Mouse (Mus musculus): ENCODE data around the gene Prr13. TPM values are rescaled to one million over a fixed set of nuclear protein-coding genes. Genes with fewer than 3 reads are reported as not detected.
A peak's percentile ranks its signal among the peaks of the same experiment; 100 is the strongest.

The Prr13 gene
- total RNA-seq, 1 experiment: 26.3 TPM

GRCm38 (mm10) chr15:102417524-102417923 is 41.3 kb upstream of the Prr13 start:
- Histone ChIP-seq H3K9ac (ENCODE audit: insufficient read depth, low read depth, low read length, poor library complexity, severe bottlenecking) (no peak overlapping the region; the same call in 1 of the 2 replicates), H3K9me3 (ENCODE audit: control insufficient read depth, insufficient read depth, low read depth, low read length) (no peaks in the 10 kb centered on the region), H3K27ac (ENCODE audit: insufficient read depth, low read depth, low read length, poor library complexity, severe bottlenecking) (no peak overlapping the region), H3K4me1 (ENCODE audit: control insufficient read depth in 2 of 2, insufficient read depth in 2 of 2, low read length in 2 of 2, poor library complexity in 1 of 2) (peaks cover 0 to 6% of the 10 kb centered on the region in 2 experiments; a peak in 1 of 4 replicates), H3K36me3 (ENCODE audit: control insufficient read depth, insufficient read depth, low read length, poor library complexity, severe bottlenecking) (peaks cover 2% of the 10 kb centered on the region; the same call in 1 of the 2 replicates), H3K4me3 (ENCODE audit: insufficient read depth in 1 of 2, low read depth in 1 of 2, low read length in 2 of 2, poor library complexity in 1 of 2, severe bottlenecking in 1 of 2) (no peak overlapping the region)
- TF ChIP-seq HCFC1 (IDR thresholded peaks at IDR 0.05; ENCODE audit: borderline replicate concordance, insufficient read depth, low read length) (no peak), ZC3H11A (IDR thresholded peaks at IDR 0.05; ENCODE audit: borderline replicate concordance, low read depth, low read length) (no peak), MAFK (IDR thresholded peaks at IDR 0.05; ENCODE audit: insufficient read depth, low read depth, low read length) (no peak), CHD2 (IDR thresholded peaks at IDR 0.05; ENCODE audit: low read depth, low read length) (no peak), ZNF384 (IDR thresholded peaks at IDR 0.05; ENCODE audit: low read depth, low read length) (no peak)
- DNase-seq (ENCODE audit: low read depth, low spot score): no peak
- in situ Hi-C loops (cut with MboI; ENCODE audit: low sequenced_read_pairs in 2 of 2, unreplicated experiment in 2 of 2): no loop called here

DNA sequence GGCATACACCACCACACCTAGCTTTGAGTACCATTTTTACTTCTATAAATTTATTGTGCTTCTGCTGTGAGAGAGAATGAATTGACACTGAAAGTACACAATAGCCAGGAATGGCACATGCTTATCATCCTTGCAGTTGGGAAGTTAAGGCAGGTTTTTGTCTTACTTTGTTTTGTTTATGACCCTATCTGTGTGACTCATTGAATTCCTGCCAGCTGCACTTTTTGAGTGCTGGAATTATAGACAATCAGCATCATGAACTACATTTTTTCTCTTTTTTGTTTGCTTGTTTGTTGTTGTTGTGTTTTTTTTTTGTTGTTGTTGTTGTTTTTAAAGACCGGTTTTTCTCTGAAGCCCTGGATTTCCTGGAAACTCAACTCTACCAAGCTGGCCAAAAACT is 37.8 kb upstream of the Prr13 start:
- H3K27ac ChIP-seq (ENCODE audit: insufficient read depth, low read depth, low read length, poor library complexity, severe bottlenecking): no peak overlapping the region
- TF ChIP-seq MAFK (IDR thresholded peaks at IDR 0.05; ENCODE audit: insufficient read depth, low read depth, low read length): no peak
- TF ChIP-seq HCFC1 (IDR thresholded peaks at IDR 0.05; ENCODE audit: borderline replicate concordance, insufficient read depth, low read length): no peak
- no peak for TF ChIP-seq CHD2 (IDR thresholded peaks at IDR 0.05; ENCODE audit: low read depth, low read length)
- no peak for TF ChIP-seq ZNF384 (IDR thresholded peaks at IDR 0.05; ENCODE audit: low read depth, low read length)
- TF ChIP-seq ZC3H11A (IDR thresholded peaks at IDR 0.05; ENCODE audit: borderline replicate concordance, low read depth, low read length): no peak
- peaks cover 4% of the 10 kb centered on the region for H3K36me3 ChIP-seq (ENCODE audit: control insufficient read depth, insufficient read depth, low read length, poor library complexity, severe bottlenecking)
- no peak for DNase-seq (ENCODE audit: low read depth, low spot score)
- H3K4me1 ChIP-seq (ENCODE audit: control insufficient read depth in 2 of 2, insufficient read depth in 2 of 2, low read length in 2 of 2, poor library complexity in 1 of 2): no peaks in the 10 kb centered on the region; a peak in 1 of 4 replicates
- H3K9me3 ChIP-seq (ENCODE audit: control insufficient read depth, insufficient read depth, low read depth, low read length): no peaks in the 10 kb centered on the region
- H3K4me3 ChIP-seq (ENCODE audit: insufficient read depth in 1 of 2, low read depth in 1 of 2, low read length in 2 of 2, poor library complexity in 1 of 2, severe bottlenecking in 1 of 2): no peak overlapping the region
- in situ Hi-C loops (cut with MboI; ENCODE audit: low sequenced_read_pairs in 2 of 2, unreplicated experiment in 2 of 2): no loop called here
- no peak overlapping the region for H3K9ac ChIP-seq (ENCODE audit: insufficient read depth, low read depth, low read length, poor library complexity, severe bottlenecking)

GRCm38 (mm10) chr15:102421437-102421836 is 37.4 kb upstream of the Prr13 start:
- DNase-seq (ENCODE audit: low read depth, low spot score): no peak
- in situ Hi-C loops (cut with MboI; ENCODE audit: low sequenced_read_pairs in 2 of 2, unreplicated experiment in 2 of 2): no loop called here

DNA sequence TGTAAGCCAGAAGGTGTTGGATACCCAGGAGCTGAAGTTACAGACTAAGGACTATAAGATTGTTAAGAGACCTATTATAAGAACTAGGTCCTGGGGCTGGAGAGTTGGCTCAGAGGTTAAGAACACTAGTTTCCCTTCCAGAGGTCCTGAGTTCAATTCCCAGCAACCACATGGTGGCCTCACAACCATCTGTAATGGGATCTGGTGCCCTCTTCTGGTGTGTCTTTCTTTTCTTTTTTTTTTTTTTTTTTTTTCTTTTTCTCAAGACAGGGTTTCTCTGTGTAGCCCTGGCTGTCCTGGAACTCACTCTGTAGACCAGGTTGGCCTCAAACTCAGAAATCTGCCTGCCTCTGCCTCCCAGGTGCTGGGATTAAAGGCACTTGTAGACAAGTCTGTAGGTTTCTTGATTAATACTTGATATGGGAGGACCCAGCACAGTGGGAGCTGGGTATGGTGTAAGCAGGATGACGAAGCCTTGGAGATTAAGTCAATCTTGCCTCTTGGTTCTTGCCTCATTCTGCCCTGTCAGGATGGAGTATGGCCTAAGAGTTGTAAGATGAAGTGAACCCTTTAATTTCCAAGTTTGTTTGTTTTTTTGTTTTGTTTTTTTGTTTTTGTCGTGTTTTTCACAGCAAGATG is 35.1 kb upstream of the Prr13 start:
- no peaks in the 10 kb centered on the region for H3K9me3 ChIP-seq (ENCODE audit: control insufficient read depth, insufficient read depth, low read depth, low read length)
- no peak overlapping the region for H3K27ac ChIP-seq (ENCODE audit: insufficient read depth, low read depth, low read length, poor library complexity, severe bottlenecking)
- no peak overlapping the region for H3K9ac ChIP-seq (ENCODE audit: insufficient read depth, low read depth, low read length, poor library complexity, severe bottlenecking)
- H3K4me1 ChIP-seq (ENCODE audit: control insufficient read depth in 2 of 2, insufficient read depth in 2 of 2, low read length in 2 of 2, poor library complexity in 1 of 2): no peaks in the 10 kb centered on the region; a peak in 1 of 4 replicates
- in situ Hi-C loops (cut with MboI; ENCODE audit: low sequenced_read_pairs in 2 of 2, unreplicated experiment in 2 of 2): no loop called here
- no peak for TF ChIP-seq ZC3H11A (IDR thresholded peaks at IDR 0.05; ENCODE audit: borderline replicate concordance, low read depth, low read length)
- TF ChIP-seq HCFC1 (IDR thresholded peaks at IDR 0.05; ENCODE audit: borderline replicate concordance, insufficient read depth, low read length): no peak
- TF ChIP-seq ZNF384 (IDR thresholded peaks at IDR 0.05; ENCODE audit: low read depth, low read length): no peak
- TF ChIP-seq CHD2 (IDR thresholded peaks at IDR 0.05; ENCODE audit: low read depth, low read length): no peak
- TF ChIP-seq MAFK (IDR thresholded peaks at IDR 0.05; ENCODE audit: insufficient read depth, low read depth, low read length): no peak
- no peak for DNase-seq (ENCODE audit: low read depth, low spot score)
- H3K36me3 ChIP-seq (ENCODE audit: control insufficient read depth, insufficient read depth, low read length, poor library complexity, severe bottlenecking): peaks cover 4% of the 10 kb centered on the region
- no peak overlapping the region for H3K4me3 ChIP-seq (ENCODE audit: insufficient read depth in 1 of 2, low read depth in 1 of 2, low read length in 2 of 2, poor library complexity in 1 of 2, severe bottlenecking in 1 of 2)

More at GRCm38 (mm10) chr15:102421437-102421836, 37.4 kb upstream of the Prr13 start:
- Histone ChIP-seq H3K27ac (ENCODE audit: insufficient read depth, low read depth, low read length, poor library complexity, severe bottlenecking) (no peak overlapping the region), H3K9ac (ENCODE audit: insufficient read depth, low read depth, low read length, poor library complexity, severe bottlenecking) (no peak overlapping the region), H3K4me1 (ENCODE audit: control insufficient read depth in 2 of 2, insufficient read depth in 2 of 2, low read length in 2 of 2, poor library complexity in 1 of 2) (no peaks in the 10 kb centered on the region; a peak in 1 of 4 replicates), H3K4me3 (ENCODE audit: insufficient read depth in 1 of 2, low read depth in 1 of 2, low read length in 2 of 2, poor library complexity in 1 of 2, severe bottlenecking in 1 of 2) (no peak overlapping the region), H3K9me3 (ENCODE audit: control insufficient read depth, insufficient read depth, low read depth, low read length) (no peaks in the 10 kb centered on the region), H3K36me3 (ENCODE audit: control insufficient read depth, insufficient read depth, low read length, poor library complexity, severe bottlenecking) (peaks cover 4% of the 10 kb centered on the region)
- TF ChIP-seq ZNF384 (IDR thresholded peaks at IDR 0.05; ENCODE audit: low read depth, low read length): no peak
- 0 out of 2 replicates have a peak, but pooled peaks have one; percentile 9 for TF ChIP-seq ZC3H11A (IDR thresholded peaks at IDR 0.05; ENCODE audit: borderline replicate concordance, low read depth, low read length)
